Mouse (Mus musculus): ENCODE results near the gene Tbrg4.

Tbrg4 gene

DNA sequence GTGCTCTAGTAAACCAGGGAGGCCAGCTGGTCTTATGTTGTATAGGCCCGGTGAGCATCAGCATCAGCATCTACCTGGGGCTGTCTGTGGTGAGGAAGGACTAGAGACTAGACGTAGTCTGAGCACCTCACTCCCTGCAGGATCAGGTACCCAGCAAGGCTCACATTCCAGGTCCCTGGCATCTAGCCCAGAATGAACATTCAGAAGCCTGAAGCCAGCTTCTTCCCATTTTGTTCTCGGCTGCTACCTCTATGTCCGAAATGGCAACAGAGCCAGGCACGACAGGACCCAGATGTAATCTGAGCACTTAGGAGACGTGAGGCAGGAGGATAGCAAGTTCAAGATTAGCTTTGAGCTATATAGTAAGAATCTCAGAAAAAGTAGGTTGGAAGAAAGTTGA is 31.0 kb downstream of the Tbrg4 start:
- no peak for DNase-seq (ENCODE audit: extremely low read depth, insufficient read length, low spot score)

DNA sequence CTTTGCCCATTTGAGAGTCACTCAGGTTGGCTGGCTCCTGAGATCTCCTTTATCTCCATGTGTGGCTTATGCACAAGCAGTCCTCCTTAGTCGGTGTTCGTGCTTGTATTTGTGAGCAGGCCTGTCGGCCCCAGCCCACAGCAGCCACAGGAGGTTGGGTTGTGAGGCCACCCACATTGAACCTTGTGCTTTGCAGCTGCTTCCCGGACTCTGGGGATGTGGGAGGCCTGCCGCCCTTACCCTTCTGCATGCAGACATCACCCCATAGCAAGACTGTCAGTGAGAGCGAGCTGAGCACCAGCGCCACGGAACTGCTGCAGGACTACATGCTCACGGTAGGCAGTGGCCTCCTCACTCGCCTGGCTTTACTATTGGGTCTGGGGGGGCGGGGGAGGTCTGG is 32.5 kb downstream of the Tbrg4 start:
- DNase-seq (ENCODE audit: extremely low read depth, insufficient read length, low spot score), result no peak

GRCm38 (mm10) chr11:6590933-6591675 is 34.8 kb downstream of the Tbrg4 start:
- DNase-seq (ENCODE audit: extremely low read depth, insufficient read length, low spot score), result no peak

- no peak for DNase-seq (ENCODE audit: extremely low read depth, insufficient read length, low spot score)
These were observed 36.0 kb downstream of the Tbrg4 start for GRCm38 (mm10) chr11:6589838-6590237.

DNA sequence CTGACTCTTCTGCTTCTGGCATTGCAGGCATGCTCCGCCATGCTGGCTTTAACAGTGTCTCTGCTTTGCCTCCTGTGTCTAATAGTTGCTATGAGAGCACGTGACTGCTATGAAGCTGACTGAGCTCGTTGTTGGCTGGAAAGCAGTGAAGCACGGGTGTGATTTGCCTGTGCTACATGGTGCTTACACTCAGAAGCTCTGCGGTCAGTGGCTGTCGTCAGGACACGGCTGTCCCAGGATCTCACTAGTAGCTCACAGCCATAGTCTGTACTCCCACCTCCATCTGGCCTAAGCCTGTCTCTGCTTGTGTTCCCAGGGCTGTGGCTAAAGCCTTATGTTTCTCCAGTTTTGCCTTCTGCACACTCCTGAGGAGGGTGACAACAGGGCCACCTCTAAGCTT is 37.6 kb downstream of the Tbrg4 start:
- DNase-seq (ENCODE audit: extremely low read depth, insufficient read length, low spot score), result no peak

- DNase-seq (ENCODE audit: extremely low read depth, insufficient read length, low spot score), result no peak
These were observed 38.5 kb downstream of the Tbrg4 start for GRCm38 (mm10) chr11:6587249-6587940.

DNA sequence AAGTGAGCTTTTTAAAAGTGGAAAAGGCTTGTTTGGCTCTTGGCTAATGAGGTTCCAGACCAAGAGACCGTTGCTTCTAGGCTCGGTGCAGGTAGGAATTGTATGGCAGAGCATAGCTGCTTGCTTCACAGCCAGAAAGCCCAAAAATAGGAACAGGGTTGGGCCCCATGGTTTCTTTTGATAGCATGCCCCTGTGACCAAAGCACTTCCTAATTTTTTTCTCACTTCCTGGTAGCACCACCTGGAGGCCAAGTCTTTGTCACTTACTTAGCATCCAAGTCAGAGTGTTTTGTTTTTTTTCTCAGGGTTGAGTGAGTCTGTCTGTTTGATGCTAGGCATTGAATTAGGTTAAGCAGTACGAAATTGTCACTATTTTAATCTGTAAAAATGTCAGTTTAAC is 39.2 kb downstream of the Tbrg4 start:
- no peak for DNase-seq (ENCODE audit: extremely low read depth, insufficient read length, low spot score)

DNA sequence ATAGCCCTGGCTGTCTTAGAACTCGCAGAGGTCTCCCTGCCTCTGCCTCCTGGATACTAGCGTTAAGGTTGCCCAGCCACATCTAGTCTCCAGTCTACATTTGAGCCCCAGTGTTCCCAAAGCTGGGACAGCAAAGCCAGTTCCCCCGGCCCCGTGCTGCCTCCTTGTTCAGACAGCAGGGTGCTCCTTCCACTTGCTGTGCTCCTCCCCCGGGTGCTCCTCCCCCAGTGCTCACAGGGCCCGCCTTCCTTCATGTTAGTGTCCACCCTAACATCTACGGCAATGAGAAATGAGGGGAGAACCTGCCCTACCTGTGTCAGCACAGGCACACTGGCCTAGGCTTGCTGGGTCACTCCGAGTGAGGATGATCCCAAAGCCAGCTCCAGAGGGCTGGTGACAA is 40.1 kb downstream of the Tbrg4 start:
- no peak for DNase-seq (ENCODE audit: extremely low read depth, insufficient read length, low spot score)

DNA sequence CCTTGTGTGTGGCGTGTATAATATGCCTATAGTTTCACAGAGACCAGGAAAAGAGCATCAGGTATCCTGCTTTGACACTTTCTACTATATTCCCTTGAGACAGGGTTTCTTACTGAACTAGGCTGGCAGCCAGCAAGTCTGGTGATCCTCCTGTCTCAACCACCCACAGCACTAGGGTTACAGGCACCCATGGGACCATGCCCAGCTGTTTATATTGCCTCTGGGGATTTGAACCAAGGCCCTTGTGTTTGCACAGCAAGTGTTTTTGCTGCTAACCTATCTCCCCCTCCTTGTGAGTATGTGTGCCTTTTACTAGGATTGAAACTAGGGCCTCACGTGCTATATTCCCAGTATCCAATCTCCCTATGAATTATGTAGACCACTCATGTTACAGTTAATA is 44.3 kb downstream of the Tbrg4 start:
- no peak for DNase-seq (ENCODE audit: extremely low read depth, insufficient read length, low spot score)

DNA sequence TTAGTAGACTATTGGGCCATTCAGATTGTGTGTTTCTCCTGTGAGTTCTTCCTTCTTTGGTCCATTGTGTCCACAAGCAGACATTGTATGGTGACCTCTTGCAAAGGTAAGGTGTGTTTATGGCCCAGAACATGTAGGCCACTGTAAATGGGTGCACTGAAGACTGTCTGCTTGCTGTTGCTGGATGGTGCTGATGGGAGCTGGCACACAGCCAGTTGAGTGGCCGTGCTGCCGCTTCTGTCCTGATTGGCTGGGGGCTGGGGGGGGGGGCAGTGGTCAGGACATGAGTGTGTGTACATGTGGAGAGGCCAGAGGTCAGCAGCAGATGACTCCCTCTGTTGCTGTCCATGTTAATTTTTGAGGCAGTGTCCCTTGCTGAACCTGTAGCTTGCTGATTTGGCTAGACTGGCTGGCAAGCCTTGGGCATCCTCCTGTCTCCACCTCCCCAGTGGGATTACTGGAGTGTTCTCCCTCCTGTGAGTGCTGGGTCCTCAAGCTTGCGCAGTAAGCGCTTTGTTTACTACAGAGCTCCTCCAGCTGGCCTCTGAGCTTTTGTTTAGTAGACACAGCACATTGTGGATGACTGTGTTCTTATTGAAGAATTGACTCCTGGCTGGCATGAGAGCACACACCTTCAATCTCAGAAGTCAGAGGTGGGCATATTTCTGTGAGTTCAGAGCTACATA is 45.7 kb downstream of the Tbrg4 start:
- DNase-seq (ENCODE audit: extremely low read depth, insufficient read length, low spot score), result no peak

DNA sequence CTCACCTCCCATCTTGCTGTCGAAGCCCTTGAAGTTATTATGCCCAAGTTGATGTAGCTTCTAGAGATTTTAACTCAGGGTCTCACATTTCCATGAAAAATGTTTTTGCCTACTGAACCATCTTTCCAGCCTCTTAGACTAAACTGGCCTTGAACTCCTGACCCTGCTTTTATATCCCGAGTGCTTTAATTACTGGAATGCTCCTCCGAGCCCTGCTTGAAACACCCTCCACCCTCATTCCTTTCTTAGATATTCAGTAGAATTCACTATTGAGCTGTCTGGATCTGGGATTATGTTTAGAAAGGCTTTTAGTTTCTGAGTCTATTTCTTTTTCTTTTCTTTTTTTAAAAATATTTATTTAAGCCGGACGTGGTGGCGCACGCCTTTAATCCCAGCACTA is 46.5 kb downstream of the Tbrg4 start:
- DNase-seq (ENCODE audit: extremely low read depth, insufficient read length, low spot score), result no peak

GRCm38 (mm10) chr11:6576151-6576550 is 49.7 kb downstream of the Tbrg4 start:
- DNase-seq (ENCODE audit: extremely low read depth, insufficient read length, low spot score), result no peak

- no peak for DNase-seq (ENCODE audit: extremely low read depth, insufficient read length, low spot score)
These were observed 56.5 kb downstream of the Tbrg4 start for GRCm38 (mm10) chr11:6569410-6569777.

DNA sequence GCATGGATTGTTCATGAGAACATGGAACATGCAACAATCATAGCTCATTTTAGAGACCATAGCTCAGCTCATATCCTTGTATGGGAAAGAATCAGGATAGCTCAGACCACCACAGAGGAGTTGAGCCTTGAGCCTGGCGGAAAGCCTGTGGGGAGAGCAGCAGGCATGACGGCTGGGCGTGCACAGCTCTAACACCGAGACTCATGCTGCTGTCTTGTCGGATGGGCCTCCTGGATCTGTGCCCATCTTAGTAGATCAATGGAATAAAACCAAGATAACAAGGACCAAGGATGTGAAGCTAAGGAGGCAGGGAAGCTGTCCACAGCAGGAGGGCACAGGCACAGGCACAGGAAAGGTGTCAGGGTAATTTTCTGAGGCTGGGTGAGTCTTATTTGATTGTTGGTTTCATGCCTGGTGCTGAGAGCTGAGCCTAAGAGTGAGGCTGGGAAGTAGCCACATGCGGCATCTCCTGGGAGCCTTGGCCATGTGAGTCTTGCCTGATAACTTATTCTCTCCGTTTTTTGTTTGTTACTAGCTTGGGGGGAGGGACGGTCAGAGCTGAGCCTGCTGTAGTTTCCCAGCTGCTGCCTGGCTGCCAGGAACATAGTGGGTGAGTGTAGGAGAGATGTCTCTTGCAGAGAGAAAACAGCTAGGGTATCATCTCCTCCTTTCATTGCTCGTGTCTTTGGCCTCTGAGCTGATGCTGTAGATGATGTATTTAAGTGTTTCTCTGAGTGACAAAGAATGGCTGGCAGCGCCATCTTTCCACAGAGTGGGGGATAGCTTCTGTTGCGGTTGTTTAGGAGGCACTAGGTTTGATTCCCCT is 57.1 kb downstream of the Tbrg4 start:
- no peak for DNase-seq (ENCODE audit: extremely low read depth, insufficient read length, low spot score)

DNA sequence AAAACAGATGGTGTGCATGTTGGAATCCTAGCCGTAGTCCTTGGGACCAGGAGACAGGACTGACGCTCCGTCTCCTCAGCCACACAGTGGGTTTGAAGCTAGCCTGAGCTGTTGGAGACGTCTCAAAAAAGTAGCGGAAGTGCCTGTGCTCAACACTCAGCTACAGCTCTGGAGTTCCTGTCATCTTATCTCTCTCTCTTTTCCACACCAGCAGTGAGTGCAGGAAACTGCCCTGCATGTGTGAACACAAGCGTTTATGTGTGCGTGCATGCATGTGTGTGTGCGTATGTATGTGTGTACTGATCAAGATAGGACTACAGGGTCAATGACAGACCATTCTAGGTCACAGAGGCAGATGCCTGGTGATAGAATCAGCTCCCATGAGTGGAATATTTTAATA is 57.9 kb downstream of the Tbrg4 start:
- no peak for DNase-seq (ENCODE audit: extremely low read depth, insufficient read length, low spot score)

- no peak for DNase-seq (ENCODE audit: extremely low read depth, insufficient read length, low spot score)
These were observed 59.4 kb downstream of the Tbrg4 start for GRCm38 (mm10) chr11:6566496-6566895.
